Mouse (Mus musculus) heart, embryonic 13.5 days (tissue): Measurements from ENCODE around the gene Plb1. TPM values are rescaled to one million over a fixed set of nuclear protein-coding genes. Genes with fewer than 3 reads are reported as not detected.

Source experiments
- ATAC-seq: fragments of 200-750 bp; cut with Nextera tagmentation; 2 replicates; pipeline ENCODE4 v1.8.0; 2017; ENCODE audit warnings: moderate TSS enrichment; ENCODE audit not compliant: insufficient number of reproducible peaks, low FRiP score, low TSS enrichment; ENCODE audit errors: extremely low read depth
- H3K27ac ChIP-seq: fragments of 300-500 bp; sonication (generic); replicated peaks from 2 replicates; pipeline ENCODE4 v1.5.1; 2015; ENCODE audit warnings: moderate library complexity, mild to moderate bottlenecking, inconsistent platforms
- H3K27me3 ChIP-seq: fragments of 300-500 bp; sonication (generic); replicated peaks from 2 replicates; pipeline ENCODE4 v1.6.1; 2015; ENCODE audit warnings: mild to moderate bottlenecking, inconsistent platforms
- H3K36me3 ChIP-seq: fragments of 300-500 bp; sonication (generic); 2 replicates; pipeline ENCODE4 v1.6.1; 2015; ENCODE audit warnings: mild to moderate bottlenecking, inconsistent platforms
- H3K4me1 ChIP-seq: fragments of 300-500 bp; sonication (generic); 2 replicates; pipeline ENCODE4 v1.6.1; 2015; ENCODE audit warnings: inconsistent platforms
- H3K4me2 ChIP-seq: fragments of 300-500 bp; sonication (generic); 2 replicates; pipeline ENCODE4 v1.6.1; 2015; ENCODE audit warnings: inconsistent platforms, mild to moderate bottlenecking, moderate library complexity
- H3K4me3 ChIP-seq: fragments of 300-500 bp; sonication (generic); 2 replicates; pipeline ENCODE4 v1.5.1; 2015; ENCODE audit warnings: moderate library complexity, mild to moderate bottlenecking, inconsistent platforms
- H3K9ac ChIP-seq: fragments of 300-500 bp; sonication (generic); 2 replicates; pipeline ENCODE4 v1.6.1; 2015; ENCODE audit warnings: inconsistent platforms, mild to moderate bottlenecking, moderate library complexity
- H3K9me3 ChIP-seq: fragments of 300-500 bp; sonication (generic); 2 replicates; pipeline ENCODE4 v1.6.1; 2016; ENCODE audit warnings: inconsistent platforms
- WGBS: fragments of 180-500 bp; shearing (Covaris S2); methylation state at CpG from one replicate; pipeline ENCODE4 v1.1.7; 2015; ENCODE audit warnings: mixed read lengths; 5-methylcytosine and 5-hydroxymethylcytosine counted together
- polyA plus RNA-seq: library from polyadenylated mRNA; unstranded; fragments of >200 nt; fragmentation: Nextera tagmentation; extraction: Ambion mirVana; gene quantifications from 2 replicates; pipeline ENCODE4 v1.2.1, GENCODE M21; 2015

The Plb1 gene
- polyA plus RNA-seq, 1 experiment from 2014 or later: 1.8 TPM

DNA sequence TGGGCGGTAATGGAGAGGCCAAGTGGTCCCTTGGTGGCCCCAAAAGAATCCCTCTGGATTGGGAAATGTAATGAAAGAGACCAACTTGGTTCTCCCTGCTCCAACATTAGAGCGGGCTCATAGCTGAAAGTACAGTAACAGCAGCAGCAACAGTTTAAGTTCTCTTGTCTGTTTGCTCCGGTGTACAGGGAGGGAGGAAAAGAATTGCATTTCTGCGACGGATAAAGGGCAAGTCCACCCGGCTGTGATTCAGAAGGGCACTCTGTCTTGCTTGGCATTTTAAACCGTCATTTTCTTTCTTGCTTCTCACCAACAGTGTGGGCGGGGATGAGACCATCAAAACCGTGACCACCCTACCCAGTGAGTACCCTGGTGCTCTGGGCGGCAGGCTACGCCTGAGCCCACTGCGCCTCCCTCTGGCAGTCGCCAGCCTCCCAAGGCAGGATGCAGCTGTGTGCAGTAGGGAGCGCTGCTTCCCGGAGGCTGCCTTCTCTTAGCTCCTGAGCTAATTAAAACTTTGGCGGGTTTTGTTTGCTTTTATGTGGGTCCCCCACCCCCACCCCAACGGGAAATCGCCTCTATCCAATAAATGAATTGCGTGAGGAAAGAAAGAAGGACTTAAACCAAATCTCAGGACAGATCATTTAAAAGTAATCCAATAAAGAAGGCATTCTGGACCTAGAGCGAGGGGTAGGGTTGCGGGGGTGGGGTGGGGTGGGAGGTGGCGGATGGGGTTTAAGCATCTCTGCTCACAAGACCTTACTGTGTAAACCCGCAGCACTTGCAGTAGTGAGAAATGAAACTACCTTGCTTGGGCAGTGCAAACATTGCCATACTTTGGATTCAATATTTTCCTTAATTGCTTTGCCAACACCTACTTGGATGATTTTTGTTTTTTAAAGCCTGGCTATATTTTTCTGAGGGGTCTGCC, 70.7 kb downstream of the Plb1 start:
- peak; percentile 54; the same call in 1 of the 2 replicates for ATAC-seq
- peak overlapping the region; percentile 72 for H3K9ac ChIP-seq
- H3K4me3 ChIP-seq: peak overlapping the region; percentile 42
- peaks cover 14% of the 10 kb centered on the region for H3K4me1 ChIP-seq
- peak overlapping the region; percentile 67 for H3K4me2 ChIP-seq
- H3K9me3 ChIP-seq: no peaks in the 10 kb centered on the region
- WGBS: 12% methylated on average over 23 of the region's 23 CpGs
- no peaks in the 10 kb centered on the region for H3K36me3 ChIP-seq
- H3K27me3 ChIP-seq: no peaks in the 10 kb centered on the region
- H3K27ac ChIP-seq: no peak overlapping the region

GRCm38 (mm10) chr5:32307106-32307505, 74.6 kb downstream of the Plb1 start:
- Histone ChIP-seq H3K4me1 (peaks cover 18% of the 10 kb centered on the region), H3K9me3 (no peaks in the 10 kb centered on the region), H3K9ac (peak overlapping the region; percentile 52; the same call in 1 of the 2 replicates), H3K36me3 (no peaks in the 10 kb centered on the region), H3K27ac (0 out of 2 replicates have a peak overlapping the region, but pooled peaks have one; percentile 15), H3K4me3 (no peak overlapping the region), H3K4me2 (no peak overlapping the region), H3K27me3 (no peaks in the 10 kb centered on the region)
- 55% methylated on average over 2 of the region's 2 CpGs for WGBS
- ATAC-seq: no peak

DNA sequence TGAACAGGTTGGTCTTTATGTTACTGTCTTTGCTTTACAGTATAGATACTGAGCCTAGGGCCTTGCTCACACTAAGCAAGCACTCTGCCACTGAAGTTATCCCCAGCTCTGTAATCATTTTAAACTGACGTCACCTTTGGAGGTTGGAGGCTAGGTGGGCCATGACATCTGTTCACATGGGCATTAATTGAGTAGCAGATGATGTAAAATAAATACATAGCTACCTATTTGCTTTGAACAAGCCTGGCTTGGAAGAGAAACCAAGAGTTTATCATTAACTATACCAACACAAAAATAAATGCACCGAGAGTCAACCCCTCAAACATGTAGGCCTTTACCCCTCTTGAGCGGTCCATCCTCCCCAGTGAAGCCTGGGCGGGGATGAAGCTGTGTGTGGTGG, 76.1 kb downstream of the Plb1 start:
- H3K4me1 ChIP-seq: peaks cover 11% of the 10 kb centered on the region
- H3K36me3 ChIP-seq: no peaks in the 10 kb centered on the region
- no peak overlapping the region for H3K27ac ChIP-seq
- no peak overlapping the region for H3K4me2 ChIP-seq
- H3K9me3 ChIP-seq: no peaks in the 10 kb centered on the region
- no peaks in the 10 kb centered on the region for H3K27me3 ChIP-seq
- 84% methylated on average over 4 of the region's 4 CpGs for WGBS
- H3K9ac ChIP-seq: no peak overlapping the region
- no peak overlapping the region for H3K4me3 ChIP-seq
- ATAC-seq: no peak

- H3K9me3 ChIP-seq: no peaks in the 10 kb centered on the region
- no peaks in the 10 kb centered on the region for H3K36me3 ChIP-seq
- H3K4me3 ChIP-seq: no peak overlapping the region
- peaks cover 15% of the 10 kb centered on the region for H3K4me1 ChIP-seq
- H3K4me2 ChIP-seq: no peak overlapping the region
- no peak overlapping the region for H3K9ac ChIP-seq
- no peaks in the 10 kb centered on the region for H3K27me3 ChIP-seq
- 57% methylated on average over 1 of the region's 1 CpGs for WGBS
- no peak overlapping the region for H3K27ac ChIP-seq
- no peak for ATAC-seq
These were observed 77.2 kb downstream of the Plb1 start for GRCm38 (mm10) chr5:32309714-32310113.

GRCm38 (mm10) chr5:32310802-32311201, 78.3 kb downstream of the Plb1 start:
- no peak overlapping the region for H3K4me2 ChIP-seq
- no peaks in the 10 kb centered on the region for H3K36me3 ChIP-seq
- no peak overlapping the region for H3K27ac ChIP-seq
- ATAC-seq: no peak
- H3K4me3 ChIP-seq: no peak overlapping the region
- H3K9me3 ChIP-seq: no peaks in the 10 kb centered on the region
- no peaks in the 10 kb centered on the region for H3K27me3 ChIP-seq
- H3K4me1 ChIP-seq: peaks cover 22% of the 10 kb centered on the region
- 49% methylated on average over 5 of the region's 5 CpGs for WGBS
- no peak overlapping the region for H3K9ac ChIP-seq

DNA sequence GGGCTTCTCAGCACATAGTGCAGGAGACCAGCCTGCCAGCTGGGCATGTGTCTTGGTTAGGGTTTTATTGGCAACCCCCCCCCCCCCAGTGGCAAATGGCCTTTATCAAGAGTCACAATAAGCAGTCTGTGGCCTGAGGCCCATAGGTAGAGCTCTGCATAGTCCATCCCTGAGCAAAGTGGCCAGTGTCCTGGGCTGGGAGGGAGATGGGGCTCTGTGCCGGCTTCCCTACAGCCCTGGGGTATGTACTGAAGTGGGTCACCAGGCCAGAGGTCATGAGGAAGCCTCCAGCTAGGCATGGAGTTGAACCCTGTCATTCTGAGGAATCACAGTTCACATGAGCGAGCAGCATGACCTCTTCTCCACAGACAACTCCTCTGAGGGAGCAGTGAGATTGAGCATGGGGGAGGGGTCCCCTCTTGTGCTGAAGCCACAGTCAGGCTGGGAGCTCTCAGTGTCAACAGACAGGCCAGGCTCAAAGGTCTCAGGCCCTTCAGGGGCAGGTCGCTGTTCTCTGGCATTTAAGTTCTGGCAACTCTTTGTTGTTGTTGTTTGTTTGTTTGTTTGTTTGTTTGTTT, 79.2 kb downstream of the Plb1 start:
- 53% methylated on average over 3 of the region's 3 CpGs for WGBS
- ATAC-seq: no peak

GRCm38 (mm10) chr5:32313671-32314070, 81.2 kb downstream of the Plb1 start:
- Histone ChIP-seq H3K4me2 (no peak overlapping the region), H3K9ac (no peak overlapping the region), H3K9me3 (no peaks in the 10 kb centered on the region), H3K4me3 (no peak overlapping the region), H3K36me3 (no peaks in the 10 kb centered on the region), H3K27me3 (no peaks in the 10 kb centered on the region), H3K27ac (no peak overlapping the region), H3K4me1 (peaks cover 15% of the 10 kb centered on the region)
- no peak for ATAC-seq
- 65% methylated on average over 6 of the region's 6 CpGs for WGBS

More for the DNA sequence above, 79.2 kb downstream of the Plb1 start:
- H3K9me3 ChIP-seq: no peaks in the 10 kb centered on the region
- H3K4me2 ChIP-seq: no peak overlapping the region
- no peak overlapping the region for H3K27ac ChIP-seq
- no peaks in the 10 kb centered on the region for H3K36me3 ChIP-seq
- H3K4me1 ChIP-seq: peaks cover 19% of the 10 kb centered on the region
- no peak overlapping the region for H3K9ac ChIP-seq
- no peaks in the 10 kb centered on the region for H3K27me3 ChIP-seq
- no peak overlapping the region for H3K4me3 ChIP-seq

GRCm38 (mm10) chr5:32314731-32315130, 82.2 kb downstream of the Plb1 start:
- 29% methylated on average over 2 of the region's 2 CpGs for WGBS
- no peaks in the 10 kb centered on the region for H3K9me3 ChIP-seq
- no peaks in the 10 kb centered on the region for H3K36me3 ChIP-seq
- no peak overlapping the region for H3K9ac ChIP-seq
- ATAC-seq: no peak
- no peak overlapping the region for H3K4me3 ChIP-seq
- H3K4me1 ChIP-seq: peaks cover 15% of the 10 kb centered on the region
- no peaks in the 10 kb centered on the region for H3K27me3 ChIP-seq
- H3K27ac ChIP-seq: no peak overlapping the region
- no peak overlapping the region for H3K4me2 ChIP-seq

DNA sequence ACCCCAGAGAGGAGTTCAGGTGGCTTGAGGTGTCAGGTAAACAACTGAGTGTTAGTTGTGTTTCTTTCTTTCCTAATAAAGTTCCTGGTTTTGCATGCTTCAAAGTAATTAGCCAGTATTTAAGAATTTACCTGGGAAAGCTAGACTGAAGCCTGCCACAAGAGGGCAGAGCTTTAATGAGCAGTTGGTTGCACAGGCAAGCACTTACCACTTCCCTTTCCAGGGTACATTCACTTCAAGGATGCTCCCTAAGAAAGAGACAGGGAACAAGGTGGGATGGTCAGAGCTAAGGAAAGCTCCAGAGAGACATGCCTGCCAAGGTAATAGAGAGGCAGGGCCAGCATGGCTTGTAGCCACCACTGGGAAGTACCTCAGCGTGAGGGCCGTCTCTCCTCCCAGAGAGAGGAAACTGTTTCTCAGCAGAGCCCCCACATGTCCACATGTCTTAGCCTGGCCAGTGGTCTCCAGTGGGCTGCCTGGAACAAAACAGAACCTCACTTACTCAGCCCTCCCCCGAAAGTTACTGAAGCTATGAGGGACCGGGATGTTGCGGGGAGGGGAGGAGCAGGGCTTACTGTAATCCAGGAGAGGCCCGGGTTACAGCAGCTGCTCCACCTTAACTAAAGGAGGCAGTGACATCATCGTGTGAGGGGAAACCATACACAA, 89.8 kb downstream of the Plb1 start:
- ATAC-seq: no peak; the same call in 1 of the 2 replicates
- 37% methylated on average over 7 of the region's 7 CpGs for WGBS
- H3K9ac ChIP-seq: no peak overlapping the region
- no peaks in the 10 kb centered on the region for H3K27me3 ChIP-seq
- peak overlapping the region; percentile 37 for H3K4me2 ChIP-seq
- H3K9me3 ChIP-seq: no peaks in the 10 kb centered on the region
- H3K36me3 ChIP-seq: no peaks in the 10 kb centered on the region
- peaks cover 8% of the 10 kb centered on the region for H3K4me1 ChIP-seq
- H3K4me3 ChIP-seq: no peak overlapping the region
- no peak overlapping the region for H3K27ac ChIP-seq

GRCm38 (mm10) chr5:32328139-32328538, 95.6 kb downstream of the Plb1 start:
- no peak overlapping the region for H3K9ac ChIP-seq
- H3K4me2 ChIP-seq: no peak overlapping the region
- no peak overlapping the region for H3K27ac ChIP-seq
- H3K4me1 ChIP-seq: peaks cover 9% of the 10 kb centered on the region; the same call in 1 of the 2 replicates
- H3K27me3 ChIP-seq: no peaks in the 10 kb centered on the region
- WGBS: 65% methylated on average over 7 of the region's 7 CpGs
- no peak for ATAC-seq
- no peaks in the 10 kb centered on the region for H3K9me3 ChIP-seq
- no peak overlapping the region for H3K4me3 ChIP-seq
- H3K36me3 ChIP-seq: no peaks in the 10 kb centered on the region

- Histone ChIP-seq H3K4me3 (no peak overlapping the region), H3K36me3 (no peaks in the 10 kb centered on the region), H3K9me3 (no peaks in the 10 kb centered on the region), H3K4me2 (no peak overlapping the region), H3K27me3 (no peaks in the 10 kb centered on the region), H3K4me1 (peaks cover 49% of the 10 kb centered on the region), H3K9ac (no peak overlapping the region), H3K27ac (no peak overlapping the region)
- 88% methylated on average over 4 of the region's 4 CpGs for WGBS
- no peak for ATAC-seq
These were observed 100.1 kb downstream of the Plb1 start for GRCm38 (mm10) chr5:32332591-32332990.
